Mouse (Mus musculus) C2C12 (cell line): Measurements from ENCODE around the gene Srgap2.

Source experiments
- CTCF ChIP-seq: IDR thresholded peaks from one replicate; pipeline ENCODE4 v1.5.1; 2011; ENCODE audit not compliant: control insufficient read depth, insufficient read depth, insufficient read length
- MAX ChIP-seq: IDR thresholded peaks from one replicate; pipeline ENCODE4 v1.6.1; 2011; ENCODE audit warnings: mild to moderate bottlenecking, control low read depth
- MYOG ChIP-seq: IDR thresholded peaks from one replicate; pipeline ENCODE4 v1.6.1; 2011; ENCODE audit not compliant: control insufficient read depth, insufficient read length; ENCODE audit errors: extremely low read depth
- USF1 ChIP-seq: IDR thresholded peaks from one replicate; pipeline ENCODE4 v1.6.1; 2011; ENCODE audit warnings: low read depth, mild to moderate bottlenecking, control low read depth, moderate library complexity

DNA sequence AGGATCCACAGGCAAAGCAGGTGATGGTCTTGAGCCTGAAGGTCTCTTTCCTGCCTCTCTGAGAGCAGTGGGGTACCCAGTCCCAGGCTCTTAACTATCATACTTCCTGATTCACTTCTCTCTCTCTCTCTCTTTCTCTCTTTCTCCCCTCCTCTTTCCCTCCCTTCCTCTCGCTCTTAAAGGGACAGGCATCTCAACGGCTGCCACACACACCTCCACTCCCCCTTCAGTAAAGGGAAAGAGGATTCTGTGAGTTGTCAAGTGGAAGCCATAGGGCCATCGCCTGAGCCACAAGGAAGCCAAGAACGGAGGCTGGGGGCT, 247.7 kb downstream of the Srgap2 start, which contains the start of gene Ikbke:
- no peak for TF ChIP-seq CTCF
- TF ChIP-seq MAX: no peak
- TF ChIP-seq MYOG: no peak
- no peak for TF ChIP-seq USF1
